Mouse (Mus musculus): ENCODE data around the gene Olfr221.

Olfr221 gene

GRCm38 (mm10) chr14:52019590-52020340 is 22.5 kb downstream of the Olfr221 start:
- DNase-seq (ENCODE audit: low spot score in 2 of 2), result peak; percentile 94 to 99

GRCm38 (mm10) chr14:52019051-52019589 is 23.1 kb downstream of the Olfr221 start:
- no peak for DNase-seq (ENCODE audit: low spot score in 2 of 2)

- DNase-seq (ENCODE audit: low spot score in 2 of 2), result no peak
Measured at GRCm38 (mm10) chr14:52018248-52019050, 23.8 kb downstream of the Olfr221 start.

- DNase-seq (ENCODE audit: low spot score in 2 of 2), result no peak
Measured at GRCm38 (mm10) chr14:52017662-52018061, 24.6 kb downstream of the Olfr221 start.

DNA sequence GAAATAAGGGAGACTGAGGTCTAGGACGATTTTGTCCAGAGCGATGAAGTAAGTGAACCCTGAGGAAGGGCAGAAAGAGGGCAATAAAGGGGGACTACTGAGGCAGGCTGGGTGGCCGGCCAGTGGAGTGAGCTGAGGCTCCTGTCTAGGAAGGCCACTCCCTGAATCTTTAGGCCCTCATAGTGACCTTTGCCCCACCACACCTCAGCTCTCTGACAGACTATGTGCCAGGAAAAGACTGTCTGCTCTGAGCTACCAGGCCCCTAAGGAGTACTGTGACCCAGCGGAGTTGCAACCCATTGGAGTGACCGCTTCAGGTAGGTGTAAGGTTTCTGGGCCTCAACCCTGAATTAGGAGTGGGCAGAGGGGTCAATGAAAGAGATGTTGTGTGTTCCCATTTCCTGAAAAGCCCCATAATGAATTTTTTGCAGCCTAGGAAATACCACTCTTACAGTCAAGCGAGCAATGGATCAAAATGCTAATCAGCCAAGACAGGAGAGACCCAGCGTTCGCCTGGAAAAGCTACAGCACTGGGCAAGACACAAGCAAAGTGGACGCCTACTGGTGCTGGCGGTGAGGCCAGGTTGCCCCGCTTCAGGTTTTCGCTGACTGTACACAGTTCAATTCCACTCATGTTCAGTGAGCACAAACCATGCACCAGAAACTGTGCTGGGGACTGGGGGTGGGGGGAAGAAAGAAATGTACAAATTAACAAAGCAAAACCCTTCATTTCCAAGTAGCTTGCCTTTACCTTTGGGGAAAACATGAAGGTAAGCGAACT is 25.4 kb downstream of the Olfr221 start:
- DNase-seq (ENCODE audit: low spot score in 2 of 2), result no peak

DNA sequence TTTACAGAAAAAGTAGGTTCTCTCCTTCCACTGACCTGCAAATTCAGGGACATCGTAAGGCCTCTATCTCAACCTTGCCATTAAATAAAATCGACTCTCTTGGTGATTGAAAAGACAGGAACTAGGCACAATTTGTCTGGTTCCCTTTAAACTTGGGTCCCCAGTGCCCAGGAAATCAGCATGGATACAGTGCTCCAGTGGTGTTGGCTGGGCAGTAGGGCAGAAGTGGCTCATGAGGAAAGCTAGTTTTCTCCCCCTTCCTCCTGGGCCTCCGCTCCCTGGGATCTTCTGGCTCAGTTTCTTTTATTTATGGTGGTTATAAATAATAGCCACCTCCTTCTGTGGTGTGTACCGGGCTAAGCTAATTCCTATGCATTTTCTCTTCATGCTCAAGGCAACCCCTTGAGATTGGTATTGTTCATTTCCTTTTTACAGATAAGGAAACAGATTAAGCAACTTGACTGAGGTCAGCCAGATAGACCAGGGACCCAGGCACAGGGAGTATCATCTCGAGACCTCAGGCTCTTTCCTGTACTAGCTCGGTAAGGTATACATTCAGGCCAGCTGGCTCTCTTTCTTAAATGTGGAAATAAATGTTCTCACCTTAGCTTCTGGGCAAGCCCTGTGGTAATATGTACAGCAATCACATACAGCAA is 26.7 kb downstream of the Olfr221 start, which contains the start of gene Tmem253:
Gene Tmem253 (plus strand): TSS at position 214 of the 656 bp plus-strand sequence.
- no peak for DNase-seq (ENCODE audit: low spot score in 2 of 2)

GRCm38 (mm10) chr14:52014761-52015311 is 27.4 kb downstream of the Olfr221 start:
- no peak for DNase-seq (ENCODE audit: low spot score in 2 of 2)

DNA sequence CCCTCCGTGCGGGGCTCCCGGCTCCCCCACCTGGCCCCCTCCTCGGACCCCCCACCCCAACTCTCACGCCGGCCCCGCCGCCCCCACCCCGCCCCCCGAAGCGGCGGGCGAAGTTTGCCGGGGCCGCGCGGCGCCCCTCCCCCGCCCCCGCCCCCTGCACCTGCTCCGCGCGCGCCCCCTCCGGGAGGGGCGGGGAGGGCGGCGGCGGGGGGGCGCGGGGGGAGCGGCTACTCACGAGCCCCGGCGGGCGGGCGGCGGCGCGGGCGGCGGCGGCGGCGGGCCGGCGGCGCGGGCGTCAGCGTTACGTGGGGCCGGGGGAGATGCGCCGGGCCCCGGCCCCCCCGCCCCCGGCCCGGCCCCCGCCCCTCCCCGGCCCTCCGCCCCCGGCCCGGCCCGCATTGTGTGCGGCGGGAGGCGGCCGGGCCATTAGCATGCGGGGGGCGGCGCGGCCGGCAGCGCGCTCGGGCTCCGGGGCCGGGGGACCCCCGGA is 27.9 kb downstream of the Olfr221 start:
- no peak for DNase-seq (ENCODE audit: low spot score in 2 of 2)

- DNase-seq (ENCODE audit: low spot score in 2 of 2), result no peak
Measured at GRCm38 (mm10) chr14:52013771-52014219, 28.5 kb downstream of the Olfr221 start.

GRCm38 (mm10) chr14:52013021-52013610 is 29.1 kb downstream of the Olfr221 start:
- no peak for DNase-seq (ENCODE audit: low spot score in 2 of 2)

DNA sequence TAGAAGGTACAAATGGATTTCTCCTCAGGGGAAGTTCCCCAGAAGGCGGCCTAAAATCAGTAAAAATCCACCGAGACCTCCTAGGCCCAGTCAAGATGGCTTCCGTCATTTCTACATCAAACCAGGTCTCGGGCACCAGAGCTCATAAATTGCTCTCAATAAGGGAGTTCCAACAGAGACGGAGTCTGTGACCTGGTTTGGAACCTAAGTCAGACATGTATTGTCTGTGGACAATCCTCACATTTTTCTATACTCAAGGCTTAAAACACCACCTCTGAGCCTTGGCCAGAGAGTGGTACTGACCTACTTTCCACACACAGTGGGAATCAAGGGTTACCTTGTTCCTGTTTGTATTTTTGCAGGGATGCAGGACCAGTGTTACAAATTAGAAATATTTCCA is 29.7 kb downstream of the Olfr221 start:
- DNase-seq (ENCODE audit: low spot score in 2 of 2), result no peak

DNA sequence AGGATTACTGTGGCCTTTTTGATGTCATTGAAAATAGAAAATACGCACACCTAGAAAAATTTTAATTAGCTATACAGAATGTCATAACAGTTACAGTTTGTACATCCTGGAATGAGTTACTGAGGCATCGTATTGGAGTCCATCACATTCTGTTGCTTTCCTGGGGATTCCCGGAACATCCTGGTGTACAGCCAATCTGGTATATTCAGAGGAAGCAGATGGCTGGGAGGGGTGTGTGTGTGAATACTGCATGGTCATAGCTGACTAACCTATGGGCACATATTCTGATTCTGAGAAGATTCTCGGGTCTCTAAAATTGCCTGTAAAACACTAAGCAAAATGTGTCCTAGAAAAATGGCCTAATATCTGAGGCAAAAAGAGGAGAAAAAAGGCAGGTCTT is 30.2 kb downstream of the Olfr221 start:
- DNase-seq (ENCODE audit: low spot score in 2 of 2), result peak in 1 of 2 experiments; percentile 77

DNA sequence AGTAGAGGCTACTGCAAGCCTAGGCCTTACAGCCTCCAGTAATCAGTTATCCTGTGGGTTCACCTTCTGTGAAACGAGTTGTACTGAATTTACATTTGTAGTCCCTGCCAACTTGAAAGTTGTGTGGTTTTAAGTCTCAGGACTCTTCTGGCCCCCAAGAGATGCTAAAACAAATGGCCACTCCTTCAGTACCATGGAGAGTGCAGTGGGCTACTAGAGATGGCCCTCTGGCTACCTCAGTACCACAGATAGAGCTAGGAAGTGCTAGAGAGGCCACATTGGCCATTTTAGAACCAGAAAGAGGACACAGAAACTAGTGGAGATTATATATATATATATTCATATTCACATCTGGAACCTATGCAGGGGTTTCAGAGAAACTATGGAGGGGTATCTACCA is 30.6 kb downstream of the Olfr221 start:
- no peak for DNase-seq (ENCODE audit: low spot score in 2 of 2)

- DNase-seq (ENCODE audit: low spot score in 2 of 2), result no peak
Measured at GRCm38 (mm10) chr14:52010446-52011111, 31.7 kb downstream of the Olfr221 start.

DNA sequence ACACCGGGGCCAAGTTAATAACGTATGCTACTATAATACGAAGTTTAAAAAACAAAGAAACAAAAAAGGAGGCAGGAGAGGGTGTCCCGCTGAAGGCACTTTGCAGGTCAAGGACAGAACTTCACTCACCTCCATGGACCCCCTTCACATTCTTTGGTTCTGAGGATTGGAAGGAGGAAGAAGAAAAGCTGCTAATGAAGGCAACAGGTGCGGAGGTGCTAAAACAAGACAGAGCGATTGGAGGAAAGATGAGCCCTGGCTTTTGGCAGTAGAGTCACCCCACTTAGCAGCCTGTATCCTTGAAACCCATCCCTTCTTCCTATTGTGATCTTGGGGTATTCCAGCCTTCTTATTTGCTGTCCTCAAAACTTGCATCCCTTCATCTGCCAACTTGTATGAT is 32.4 kb downstream of the Olfr221 start:
- DNase-seq (ENCODE audit: low spot score in 2 of 2), result no peak

GRCm38 (mm10) chr14:52009361-52009760 is 32.9 kb downstream of the Olfr221 start:
- no peak for DNase-seq (ENCODE audit: low spot score in 2 of 2)

DNA sequence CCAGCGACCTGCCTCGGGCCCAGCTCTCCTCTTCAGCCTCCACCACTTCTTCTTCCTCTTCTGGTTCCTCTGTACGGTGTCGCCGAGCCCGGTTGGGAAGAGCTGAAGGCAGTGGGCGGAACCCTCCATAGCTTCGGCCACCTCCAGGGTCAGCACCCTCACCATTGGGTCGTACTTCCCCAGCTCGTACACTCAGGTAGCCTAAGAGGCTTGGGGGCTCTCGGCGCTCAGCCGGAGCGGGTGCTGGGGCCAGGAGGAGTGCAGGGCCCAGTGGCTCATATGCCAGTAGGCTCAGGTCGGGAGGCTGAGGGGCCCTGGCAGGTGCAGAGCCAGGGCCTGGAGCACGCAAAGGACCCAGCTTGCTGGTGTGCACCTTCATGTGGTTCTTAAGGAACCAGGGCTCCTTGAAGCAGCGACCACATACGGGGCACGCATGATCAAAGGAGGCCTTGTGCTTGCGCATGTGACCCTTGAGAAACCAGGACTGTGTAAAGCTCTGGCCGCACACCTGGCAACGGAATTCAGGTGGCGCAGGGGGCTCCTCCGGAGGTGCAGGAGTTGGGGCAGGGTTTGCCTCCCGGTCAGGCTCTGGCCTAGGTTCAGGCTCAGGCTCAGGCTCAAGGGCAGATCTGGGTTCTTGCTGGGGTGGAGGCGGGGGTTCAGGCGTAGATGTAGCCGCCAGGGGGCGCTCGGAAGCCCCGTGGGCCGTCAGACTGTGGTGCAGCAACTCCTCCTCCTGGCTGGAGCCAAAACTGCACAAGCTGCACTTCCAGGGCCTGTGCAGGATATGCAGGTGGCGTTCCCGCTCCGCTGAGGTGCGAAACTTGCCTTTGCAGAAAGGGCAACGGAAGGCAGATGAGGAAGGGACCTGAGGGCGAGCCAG is 33.7 kb downstream of the Olfr221 start:
- peak in 1 of 2 experiments; percentile 91 for DNase-seq (ENCODE audit: low spot score in 2 of 2)

DNA sequence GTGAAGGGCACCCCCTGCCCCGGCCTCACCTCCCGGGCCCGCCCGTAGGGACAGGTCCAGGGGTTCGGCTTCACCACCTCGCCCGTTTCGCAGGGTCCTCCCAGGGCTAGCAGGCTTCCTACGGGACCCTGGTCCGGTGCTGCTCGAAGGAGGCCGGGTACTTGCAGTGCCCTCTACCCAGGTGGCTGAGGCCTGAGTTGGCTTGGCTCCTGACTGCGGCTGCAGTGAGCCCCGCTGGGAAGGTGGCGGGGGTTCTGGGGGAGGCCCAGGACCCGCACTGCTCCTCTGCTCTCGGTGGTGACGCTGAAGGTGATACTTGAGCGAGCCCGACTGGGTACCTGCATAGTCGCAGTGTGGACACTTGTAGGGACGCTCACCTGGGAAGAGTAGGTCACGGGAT is 35.5 kb downstream of the Olfr221 start:
- DNase-seq (ENCODE audit: low spot score in 2 of 2), result no peak

- no peak for DNase-seq (ENCODE audit: low spot score in 2 of 2)
Measured at GRCm38 (mm10) chr14:52006241-52006640, 36.0 kb downstream of the Olfr221 start.

Data from left cerebral cortex, adult 9 months (tissue).